Mouse (Mus musculus) limb, embryonic 10.5 days (tissue): ENCODE data around the gene Gm11111. TPM values are rescaled to one million over a fixed set of nuclear protein-coding genes. Genes with fewer than 3 reads are reported as not detected.

Experiments
- DNase-seq: peaks from one replicate; pipeline ENCODE4 v3.0.0-alpha.2; 2017; ENCODE audit warnings: low spot score
- H3K27ac ChIP-seq: fragments of 300-500 bp; sonication (generic); 2 replicates; pipeline ENCODE4 v1.5.1; 2016; ENCODE audit warnings: mild to moderate bottlenecking
- H3K27me3 ChIP-seq: fragments of 300-500 bp; sonication (generic); 2 replicates; pipeline ENCODE4 v1.6.1; 2016; ENCODE audit warnings: low read depth, mild to moderate bottlenecking; ENCODE audit not compliant: poor library complexity, severe bottlenecking
- H3K36me3 ChIP-seq: fragments of 300-500 bp; sonication (generic); 2 replicates; pipeline ENCODE4 v1.6.1; 2016; ENCODE audit warnings: mild to moderate bottlenecking, moderate library complexity
- H3K4me1 ChIP-seq: fragments of 300-500 bp; sonication (generic); 2 replicates; pipeline ENCODE4 v1.6.1; 2016
- H3K4me3 ChIP-seq: fragments of 300-500 bp; sonication (generic); 2 replicates; pipeline ENCODE4 v1.5.1; 2016; ENCODE audit warnings: mild to moderate bottlenecking, moderate library complexity
- H3K9me3 ChIP-seq: fragments of 300-500 bp; sonication (generic); replicated peaks from 2 replicates; pipeline ENCODE4 v1.6.1; 2016; ENCODE audit warnings: mild to moderate bottlenecking
- WGBS: fragments of 180-500 bp; shearing (Covaris S2); methylation state at CpG from one replicate; pipeline ENCODE4 v1.1.7; 2016; 5-methylcytosine and 5-hydroxymethylcytosine counted together
- polyA plus RNA-seq: library from polyadenylated mRNA; unstranded; fragments of >200 nt; fragmentation: Nextera tagmentation; extraction: Ambion mirVana; gene quantifications from 2 replicates; pipeline ENCODE4 v1.2.1, GENCODE M21; 2016

The Gm11111 gene
- polyA plus RNA-seq: not detected in 2 replicates

- 0 out of 2 replicates have a peak within 1 kb of the TSS, but pooled peaks have one; percentile 10 for H3K27ac ChIP-seq
- no peak within 1 kb of the TSS for H3K4me3 ChIP-seq
- H3K4me1 ChIP-seq: peaks cover 16% of the 10 kb centered on the region
- no peaks in the 10 kb centered on the region for H3K36me3 ChIP-seq
- H3K27me3 ChIP-seq: no peaks in the 10 kb centered on the region
- H3K9me3 ChIP-seq: no peaks in the 10 kb centered on the region
- no peak for DNase-seq
Observed at GRCm38 (mm10) chr5:98552395-98552794, at the start of gene Gm11111. Gm11111 (plus strand) TSS chr5:98552695.

DNA sequence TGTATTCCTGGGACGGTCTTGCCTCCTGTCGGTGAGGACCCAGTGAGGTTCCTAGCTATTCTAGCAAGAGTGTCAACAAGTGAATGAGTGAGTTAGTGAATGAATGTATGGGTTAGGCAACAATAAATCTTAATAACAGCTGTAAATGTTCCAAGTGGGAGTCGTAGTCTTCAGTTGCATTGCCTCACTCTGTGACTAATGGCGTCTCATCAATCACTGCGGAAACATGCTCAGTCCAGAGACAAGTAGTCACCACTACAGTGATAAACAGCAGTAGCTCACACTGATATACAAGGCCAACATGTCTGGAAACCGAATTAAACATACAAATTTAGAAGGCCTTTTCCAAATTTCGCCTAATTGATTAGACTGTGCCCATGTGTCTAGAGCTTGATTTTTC, 36.3 kb upstream of the Gm11111 start:
- WGBS: 74% methylated on average over 7 of the region's 7 CpGs
- no peak overlapping the region for H3K4me3 ChIP-seq
- no peak overlapping the region for H3K27ac ChIP-seq
- H3K27me3 ChIP-seq: no peaks in the 10 kb centered on the region
- H3K9me3 ChIP-seq: no peaks in the 10 kb centered on the region
- no peaks in the 10 kb centered on the region for H3K36me3 ChIP-seq
- no peaks in the 10 kb centered on the region for H3K4me1 ChIP-seq
- DNase-seq: no peak

GRCm38 (mm10) chr5:98520118-98520517, 32.4 kb upstream of the Gm11111 start:
- DNase-seq: no peak
- 69% methylated on average over 2 of the region's 2 CpGs for WGBS
- no peaks in the 10 kb centered on the region for H3K36me3 ChIP-seq
- H3K27me3 ChIP-seq: no peaks in the 10 kb centered on the region
- H3K9me3 ChIP-seq: no peaks in the 10 kb centered on the region
- H3K4me1 ChIP-seq: no peaks in the 10 kb centered on the region
- H3K27ac ChIP-seq: no peak overlapping the region
- no peak overlapping the region for H3K4me3 ChIP-seq

- Histone ChIP-seq H3K4me1 (no peaks in the 10 kb centered on the region), H3K4me3 (no peak overlapping the region), H3K9me3 (no peaks in the 10 kb centered on the region), H3K27ac (no peak overlapping the region), H3K27me3 (no peaks in the 10 kb centered on the region), H3K36me3 (no peaks in the 10 kb centered on the region)
- WGBS: 91% methylated on average over 7 of the region's 7 CpGs
- no peak for DNase-seq
Observed at GRCm38 (mm10) chr5:98522270-98522977, 30.1 kb upstream of the Gm11111 start.

- Histone ChIP-seq H3K27me3 (no peaks in the 10 kb centered on the region), H3K4me3 (no peak overlapping the region), H3K9me3 (no peaks in the 10 kb centered on the region), H3K36me3 (no peaks in the 10 kb centered on the region), H3K27ac (no peak overlapping the region), H3K4me1 (no peaks in the 10 kb centered on the region)
- WGBS: 89% methylated on average over 7 of the region's 7 CpGs
- no peak for DNase-seq
Observed at GRCm38 (mm10) chr5:98523050-98523449, 29.4 kb upstream of the Gm11111 start.

DNA sequence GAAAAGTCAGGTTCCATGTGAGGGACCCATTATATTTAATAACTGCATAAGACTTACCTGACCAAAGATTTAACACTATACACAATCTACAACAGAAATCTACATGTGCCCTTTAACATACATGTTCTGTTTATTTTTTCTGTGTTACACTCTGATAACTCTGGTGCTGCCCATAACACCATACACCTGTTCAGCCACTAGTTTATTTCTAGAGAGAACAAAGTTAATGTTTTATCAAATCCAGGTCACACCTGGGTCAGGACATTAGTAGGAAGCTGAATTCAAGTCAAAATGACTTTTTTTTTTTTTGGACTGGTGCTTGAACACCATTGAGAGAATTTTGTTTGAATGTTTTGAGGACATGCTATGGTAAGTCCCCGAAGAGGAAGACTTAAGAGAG, 28.7 kb upstream of the Gm11111 start:
- DNase-seq: no peak
- no peaks in the 10 kb centered on the region for H3K27me3 ChIP-seq
- 94% methylated on average over 1 of the region's 1 CpGs for WGBS

GRCm38 (mm10) chr5:98541333-98541732, 11.2 kb upstream of the Gm11111 start:
- H3K4me3 ChIP-seq: no peak overlapping the region
- no peaks in the 10 kb centered on the region for H3K27me3 ChIP-seq
- no peaks in the 10 kb centered on the region for H3K36me3 ChIP-seq
- H3K9me3 ChIP-seq: no peaks in the 10 kb centered on the region
- DNase-seq: no peak
- no peak overlapping the region for H3K27ac ChIP-seq
- WGBS: 81% methylated on average over 1 of the region's 1 CpGs
- no peaks in the 10 kb centered on the region for H3K4me1 ChIP-seq

More for the DNA sequence above, 28.7 kb upstream of the Gm11111 start:
- Histone ChIP-seq H3K4me3 (no peak overlapping the region), H3K27ac (no peak overlapping the region), H3K4me1 (no peaks in the 10 kb centered on the region), H3K36me3 (no peaks in the 10 kb centered on the region), H3K9me3 (no peaks in the 10 kb centered on the region)

GRCm38 (mm10) chr5:98550285-98550684, 2.2 kb upstream of the Gm11111 start:
- no peaks in the 10 kb centered on the region for H3K36me3 ChIP-seq
- WGBS: 47% methylated on average over 5 of the region's 5 CpGs

GRCm38 (mm10) chr5:98550873-98551272, 1.6 kb upstream of the Gm11111 start:
- no peaks in the 10 kb centered on the region for H3K9me3 ChIP-seq
- no peak overlapping the region for H3K4me3 ChIP-seq
- no peaks in the 10 kb centered on the region for H3K36me3 ChIP-seq
- no peak overlapping the region for H3K27ac ChIP-seq
- H3K27me3 ChIP-seq: no peaks in the 10 kb centered on the region
- no peak for DNase-seq
- peaks cover 16% of the 10 kb centered on the region for H3K4me1 ChIP-seq
- 88% methylated on average over 1 of the region's 1 CpGs for WGBS

More at GRCm38 (mm10) chr5:98550285-98550684, 2.2 kb upstream of the Gm11111 start:
- Histone ChIP-seq H3K27me3 (no peaks in the 10 kb centered on the region), H3K4me1 (peaks cover 16% of the 10 kb centered on the region), H3K4me3 (no peak overlapping the region), H3K27ac (no peak overlapping the region), H3K9me3 (no peaks in the 10 kb centered on the region)
- DNase-seq: peak; percentile 37

GRCm38 (mm10) chr5:98552811-98553601, 511 bp downstream of the Gm11111 start:
- DNase-seq: no peak
- no peaks in the 10 kb centered on the region for H3K27me3 ChIP-seq
- no peaks in the 10 kb centered on the region for H3K36me3 ChIP-seq
- no peak overlapping the region for H3K4me3 ChIP-seq
- no peaks in the 10 kb centered on the region for H3K9me3 ChIP-seq
- 0 out of 2 replicates have a peak overlapping the region, but pooled peaks have one; percentile 10 for H3K27ac ChIP-seq
- WGBS: 61% methylated on average over 7 of the region's 7 CpGs
- peaks cover 16% of the 10 kb centered on the region for H3K4me1 ChIP-seq

GRCm38 (mm10) chr5:98561301-98561700, 8.8 kb downstream of the Gm11111 start:
- H3K27ac ChIP-seq: no peak overlapping the region
- H3K27me3 ChIP-seq: no peaks in the 10 kb centered on the region
- 93% methylated on average over 4 of the region's 4 CpGs for WGBS
- no peak overlapping the region for H3K4me3 ChIP-seq
- no peaks in the 10 kb centered on the region for H3K36me3 ChIP-seq
- no peak for DNase-seq
- no peaks in the 10 kb centered on the region for H3K9me3 ChIP-seq
- H3K4me1 ChIP-seq: no peaks in the 10 kb centered on the region

- Histone ChIP-seq H3K4me1 (peaks cover 3% of the 10 kb centered on the region; the same call in 1 of the 2 replicates), H3K36me3 (no peaks in the 10 kb centered on the region), H3K27me3 (no peaks in the 10 kb centered on the region), H3K27ac (no peak overlapping the region), H3K9me3 (no peaks in the 10 kb centered on the region), H3K4me3 (no peak overlapping the region)
- 82% methylated on average over 9 of the region's 9 CpGs for WGBS
- DNase-seq: no peak
Observed at GRCm38 (mm10) chr5:98562806-98563205, 10.3 kb downstream of the Gm11111 start.

DNA sequence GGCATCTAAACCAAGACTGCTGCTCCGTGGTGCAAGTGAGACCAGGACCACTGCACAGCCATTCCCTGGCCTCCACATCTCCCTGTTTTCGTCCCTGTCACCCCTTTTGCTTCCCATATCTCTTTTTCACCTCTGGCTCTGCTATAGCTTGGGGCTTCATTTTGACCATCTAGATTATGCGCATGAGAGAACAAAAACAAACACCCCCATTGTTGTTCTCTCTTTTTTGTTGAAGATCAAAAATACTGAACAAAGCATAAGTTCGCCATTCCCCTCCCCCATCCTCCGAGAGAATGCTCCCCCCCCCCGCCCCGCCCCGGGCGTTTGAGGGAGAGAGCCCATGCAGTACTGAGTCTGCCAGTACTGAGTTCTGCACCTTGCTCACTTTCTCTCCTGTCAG, 11.3 kb downstream of the Gm11111 start:
- no peaks in the 10 kb centered on the region for H3K36me3 ChIP-seq
- H3K27ac ChIP-seq: no peak overlapping the region
- H3K9me3 ChIP-seq: no peaks in the 10 kb centered on the region
- H3K4me3 ChIP-seq: no peak overlapping the region
- no peaks in the 10 kb centered on the region for H3K27me3 ChIP-seq
- no peak for DNase-seq
- peaks cover 3% of the 10 kb centered on the region; the same call in 1 of the 2 replicates for H3K4me1 ChIP-seq
- 76% methylated on average over 9 of the region's 9 CpGs for WGBS
